Mouse (Mus musculus): ENCODE measurements around the gene Gpalpp1.
A peak's percentile ranks its signal among the peaks of the same experiment; 100 is the strongest.

Gene Gpalpp1

DNA sequence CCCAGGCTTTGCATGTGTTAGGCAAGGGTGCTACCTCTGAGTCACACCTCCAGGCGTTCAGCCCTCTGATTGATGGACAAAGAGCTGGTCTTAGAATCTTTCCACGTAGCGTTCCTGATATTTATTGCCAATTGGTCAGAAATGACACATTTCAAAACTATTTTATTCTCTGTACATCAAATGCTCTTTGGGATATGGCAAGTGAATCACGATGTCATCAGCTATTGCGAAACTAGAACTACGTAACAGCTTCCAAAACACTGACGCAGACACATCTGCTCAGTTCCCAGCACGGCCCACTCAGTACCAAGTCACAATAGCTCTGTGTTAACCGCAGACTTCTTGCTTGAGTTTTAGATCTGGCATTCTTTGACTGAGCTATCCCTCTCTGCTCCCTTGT, 11.0 kb downstream of the Gpalpp1 start:
- no peak for DNase-seq (ENCODE audit: low spot score)

DNA sequence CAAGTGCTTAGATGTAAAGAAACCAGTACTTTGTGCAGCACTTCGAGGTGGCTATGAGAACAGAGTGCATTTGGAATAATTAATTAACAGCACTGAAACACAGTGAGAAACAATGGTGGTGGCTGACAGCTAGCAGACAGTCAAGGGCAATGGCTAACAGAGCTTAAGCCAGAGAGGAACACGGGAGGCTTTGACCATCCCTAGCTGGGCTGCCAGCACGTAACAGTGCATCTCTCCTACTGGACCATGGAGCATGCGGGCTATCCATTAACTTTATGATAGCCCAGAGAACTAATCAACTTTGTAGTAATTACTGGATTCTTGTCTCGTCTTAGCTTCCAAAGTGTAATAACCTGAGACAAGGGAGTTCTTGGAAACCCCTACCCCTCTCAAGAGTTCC, 12.7 kb downstream of the Gpalpp1 start:
- DNase-seq (ENCODE audit: low spot score), result no peak

DNA sequence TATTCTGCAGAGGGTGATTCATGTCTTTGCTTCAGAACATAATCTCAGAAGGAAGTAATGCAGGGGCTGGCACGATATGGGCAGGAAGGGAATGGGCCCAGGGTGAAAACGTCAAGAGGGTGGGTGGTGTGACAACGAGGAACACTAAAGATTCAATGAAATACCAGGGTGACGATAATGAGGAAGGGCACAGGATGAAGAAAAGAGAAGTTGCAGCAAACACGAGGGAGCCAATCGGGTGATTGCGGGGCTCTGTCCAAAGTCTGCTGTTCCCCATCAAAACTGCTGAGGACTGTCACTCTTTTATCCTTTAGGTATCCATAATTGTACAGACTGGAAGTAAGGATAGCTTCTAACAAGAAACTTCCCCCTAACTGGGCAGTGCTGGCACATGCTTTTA, 13.3 kb downstream of the Gpalpp1 start:
- no peak for DNase-seq (ENCODE audit: low spot score)

DNA sequence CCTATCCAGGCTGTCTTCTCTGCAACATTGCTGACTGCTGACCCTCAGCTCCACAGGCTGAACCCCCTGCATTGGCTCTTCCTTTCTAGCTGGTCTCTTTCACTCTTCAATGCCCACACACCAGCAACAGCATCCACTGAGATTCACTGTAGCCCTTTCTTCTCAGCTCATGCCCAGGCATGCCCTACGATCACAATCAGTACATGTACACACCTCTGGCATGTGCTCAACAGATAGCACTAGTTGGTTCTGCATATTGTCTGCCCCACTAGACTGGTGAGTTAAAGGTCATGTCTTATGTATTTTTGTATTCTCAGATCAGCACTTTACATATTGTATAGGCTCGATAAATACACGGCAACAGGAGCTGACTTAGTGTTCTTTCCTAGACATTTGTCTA, 26.4 kb downstream of the Gpalpp1 start:
- DNase-seq (ENCODE audit: low spot score), result no peak

DNA sequence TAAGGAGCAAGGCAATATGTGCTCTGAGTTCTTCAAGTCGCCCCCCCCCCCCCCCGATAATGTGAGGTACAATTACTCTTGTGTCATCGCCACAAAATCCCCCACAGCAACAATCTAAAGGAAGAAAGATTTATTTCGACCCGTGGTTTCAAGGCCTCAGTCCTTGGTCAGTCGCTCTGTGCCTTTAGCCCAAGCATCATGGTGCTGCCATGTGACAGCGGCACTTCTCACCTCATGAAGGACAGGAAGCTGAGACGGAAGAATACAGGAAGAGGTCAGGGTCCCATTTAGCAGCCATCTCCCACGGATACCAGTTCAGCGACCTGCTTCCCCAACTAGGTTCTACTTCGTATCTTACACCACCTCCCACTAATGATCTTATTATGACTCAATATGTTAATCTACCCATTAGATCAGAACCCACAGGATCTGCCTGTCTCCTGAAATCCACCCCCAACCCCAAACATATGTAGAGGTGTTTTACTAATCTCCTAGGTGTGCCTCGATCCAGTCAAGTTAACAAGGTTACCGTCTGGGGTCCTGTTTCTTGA, 28.4 kb downstream of the Gpalpp1 start:
- DNase-seq (ENCODE audit: low spot score), result no peak

DNA sequence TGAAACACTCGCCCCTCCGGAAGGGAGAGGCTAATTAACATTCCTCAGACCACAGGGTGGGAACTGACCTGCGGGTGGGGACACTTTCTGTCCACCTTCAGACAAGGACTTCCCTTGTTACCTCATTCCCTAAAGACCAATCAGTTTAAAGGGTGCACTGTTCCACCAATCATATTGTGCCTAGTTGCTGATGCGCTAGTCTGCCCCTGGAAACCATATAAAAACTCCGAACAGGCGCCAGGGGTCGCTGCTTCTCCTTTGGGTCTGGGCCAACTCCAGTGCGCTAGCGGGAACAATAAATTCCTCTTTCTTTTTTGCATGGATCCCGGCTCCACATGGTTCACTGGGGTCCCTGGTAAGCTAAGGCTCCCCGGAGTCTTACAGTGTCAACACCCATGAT, 29.1 kb downstream of the Gpalpp1 start:
- DNase-seq (ENCODE audit: low spot score), result no peak

DNA sequence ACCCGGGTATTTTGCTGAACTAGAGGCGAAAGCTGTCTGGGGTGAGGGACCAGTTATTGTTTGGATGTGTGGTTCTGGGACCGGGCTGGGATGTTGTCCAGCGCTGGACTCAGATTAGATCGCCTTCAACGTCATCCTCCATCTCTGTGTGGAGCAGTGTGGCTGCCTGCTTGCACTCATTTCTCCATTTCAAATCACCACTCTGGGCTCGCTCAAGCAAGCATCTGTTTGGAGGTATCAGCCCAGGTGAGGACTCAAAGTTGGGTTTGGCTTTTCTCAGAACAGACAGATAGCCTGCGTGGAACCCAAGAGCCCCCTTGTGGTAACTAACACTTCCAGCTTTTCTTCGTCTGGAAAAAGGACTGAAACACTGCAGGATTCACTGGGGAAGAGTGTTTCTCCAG, 33.5 kb downstream of the Gpalpp1 start:
- peak; percentile 25 for DNase-seq (ENCODE audit: low spot score)

DNA sequence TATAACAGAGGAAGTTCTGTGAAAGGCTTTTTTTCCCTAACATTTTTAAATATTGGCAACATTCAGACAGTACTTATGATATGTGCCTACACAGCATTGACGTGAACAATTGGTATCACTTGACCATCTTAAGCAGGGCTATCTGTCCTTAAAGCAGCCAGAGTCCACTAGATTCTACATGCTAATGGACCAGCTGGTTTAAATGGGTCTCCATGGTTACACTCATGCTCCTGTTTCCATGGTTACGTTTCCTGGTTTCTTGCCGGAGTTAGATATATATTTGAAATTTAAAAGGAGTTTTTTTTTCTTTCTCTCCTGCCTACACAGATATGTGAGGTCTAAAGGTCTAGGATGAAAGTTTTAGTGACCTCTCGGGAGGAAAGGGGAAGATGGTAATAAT, 34.0 kb downstream of the Gpalpp1 start:
- DNase-seq (ENCODE audit: low spot score), result no peak

DNA sequence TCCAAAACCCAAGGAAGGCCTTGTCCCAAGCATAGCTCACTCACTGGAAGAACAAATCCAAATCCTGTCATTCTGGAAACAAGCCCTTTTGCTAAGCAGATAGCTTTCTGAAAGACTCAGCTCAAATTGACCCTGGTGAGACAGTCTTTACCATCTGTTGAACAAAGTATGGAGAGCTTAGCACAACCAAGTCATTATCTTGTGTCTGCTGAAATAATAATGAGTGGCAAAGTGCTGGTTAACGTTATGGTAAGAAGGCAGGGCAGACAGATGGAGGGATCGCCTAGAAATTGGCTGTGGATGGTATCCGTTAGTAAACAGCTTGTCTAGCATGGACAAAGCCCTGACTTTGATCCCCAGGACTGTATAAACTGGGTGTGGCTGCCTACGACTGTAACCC, 34.8 kb downstream of the Gpalpp1 start:
- no peak for DNase-seq (ENCODE audit: low spot score)

DNA sequence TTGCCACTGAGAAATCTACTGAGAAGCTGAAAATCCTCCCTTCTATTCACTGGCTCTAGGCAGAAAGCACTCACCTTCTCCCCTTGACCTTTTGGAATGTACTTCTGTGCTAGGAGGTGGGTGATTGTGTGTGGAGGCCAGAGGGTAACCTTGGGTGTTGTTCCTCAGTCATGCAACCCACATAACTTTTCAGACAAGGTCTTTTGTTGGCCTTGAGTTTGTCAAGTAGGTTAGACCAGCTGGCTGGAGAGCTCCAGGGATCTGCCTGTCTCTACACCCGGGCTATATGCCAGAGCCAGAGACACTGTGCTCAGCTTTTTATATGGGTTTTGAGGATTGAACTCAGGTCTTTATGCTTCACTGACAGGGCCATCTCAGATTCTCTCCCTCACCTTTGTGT, 36.4 kb downstream of the Gpalpp1 start:
- no peak for DNase-seq (ENCODE audit: low spot score)

DNA sequence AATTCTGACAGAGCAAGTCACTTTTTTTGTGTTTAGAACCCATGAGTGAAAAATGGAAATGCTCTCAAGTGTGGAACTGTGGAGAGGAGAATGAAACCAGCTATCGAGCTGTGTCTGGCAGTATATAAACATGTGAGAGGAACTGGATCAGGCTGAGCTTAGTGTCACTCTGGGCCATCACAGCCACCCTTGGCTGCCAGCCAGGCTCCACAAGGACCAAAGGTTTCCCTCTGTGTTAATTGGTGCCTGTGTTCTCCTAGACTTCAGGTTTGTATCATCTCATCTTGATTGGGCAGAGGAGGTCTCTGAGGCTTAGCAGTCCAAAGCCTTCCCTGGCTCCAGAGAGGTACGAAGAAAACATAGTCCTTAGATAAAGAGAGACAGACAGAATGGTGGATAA, 37.9 kb downstream of the Gpalpp1 start:
- DNase-seq (ENCODE audit: low spot score), result no peak

DNA sequence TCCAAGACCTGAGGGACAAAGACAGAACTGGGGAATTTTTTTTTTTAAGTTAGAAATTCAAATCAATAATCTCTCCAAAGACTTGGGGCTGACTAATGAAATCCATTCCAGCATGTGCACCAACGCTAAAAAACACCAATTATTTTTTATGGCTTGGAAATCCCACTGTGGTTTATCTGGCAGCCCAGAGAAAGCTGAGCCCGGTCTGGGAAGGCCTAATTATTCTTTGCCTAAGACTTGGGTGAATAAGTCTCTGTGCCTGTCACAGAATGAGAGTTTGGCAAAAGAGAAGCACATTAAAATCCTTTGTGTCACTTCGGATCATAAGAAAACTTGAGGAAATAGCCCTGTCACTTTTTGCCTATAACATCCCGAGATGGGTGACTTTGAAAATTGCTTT, 41.3 kb downstream of the Gpalpp1 start:
- DNase-seq (ENCODE audit: low spot score), result no peak

DNA sequence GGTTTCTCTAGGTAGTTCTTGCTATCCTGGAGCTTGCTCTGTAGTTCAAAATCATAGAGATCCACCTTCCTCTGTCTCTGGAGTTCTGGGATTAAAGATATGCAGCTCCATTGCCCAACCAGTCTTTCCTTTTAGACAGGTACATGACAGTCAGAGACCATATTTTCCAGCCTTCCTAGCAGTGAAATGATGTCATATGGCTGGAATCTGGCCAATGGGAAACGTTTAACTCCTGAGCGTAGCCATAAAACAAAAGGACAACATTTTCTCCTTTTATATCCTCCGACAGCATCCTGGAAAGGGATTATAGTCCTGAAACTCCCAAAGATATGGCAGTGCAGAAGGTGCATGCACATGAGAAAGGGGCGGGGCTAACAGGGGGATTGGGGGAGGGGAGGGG, 42.3 kb downstream of the Gpalpp1 start:
- DNase-seq (ENCODE audit: low spot score), result no peak

DNA sequence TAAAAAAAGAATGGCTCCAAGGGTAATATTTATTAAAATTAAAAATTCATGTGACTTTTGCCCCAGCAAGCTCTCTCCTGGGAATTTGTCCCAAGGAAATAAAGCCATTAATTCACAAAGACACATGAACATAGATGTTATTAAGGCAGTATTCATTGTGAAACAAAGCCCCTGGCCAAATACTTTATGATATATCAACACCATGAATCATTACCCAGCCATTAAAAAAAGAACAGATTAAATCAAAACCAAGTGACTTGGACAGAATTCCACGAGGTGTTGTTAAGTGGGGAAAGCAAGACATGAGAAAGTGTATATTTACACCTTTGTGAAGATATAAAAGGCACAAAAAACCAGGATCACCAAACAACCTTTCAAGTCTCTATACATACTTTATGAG, 43.3 kb downstream of the Gpalpp1 start:
- DNase-seq (ENCODE audit: low spot score), result no peak

DNA sequence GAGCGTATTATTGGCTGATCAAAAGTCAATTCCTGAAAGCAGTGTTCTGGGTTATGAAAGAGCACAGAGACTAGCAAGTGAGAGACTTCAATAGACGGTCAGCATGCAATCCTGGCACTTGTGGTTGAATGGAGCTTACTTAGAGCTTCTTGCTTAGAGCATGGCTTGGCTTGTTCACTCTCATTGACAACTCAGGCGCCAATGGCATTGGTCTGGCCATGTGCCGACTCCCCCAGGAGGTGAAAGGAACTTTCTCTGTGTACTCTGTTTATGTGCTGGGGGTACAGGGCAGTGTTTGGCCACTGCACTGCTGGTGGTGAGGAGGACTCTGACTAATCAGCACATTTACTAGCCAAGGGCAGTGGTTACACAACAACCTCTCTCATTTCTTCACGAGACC, 51.1 kb downstream of the Gpalpp1 start:
- DNase-seq (ENCODE audit: low spot score), result no peak

DNA sequence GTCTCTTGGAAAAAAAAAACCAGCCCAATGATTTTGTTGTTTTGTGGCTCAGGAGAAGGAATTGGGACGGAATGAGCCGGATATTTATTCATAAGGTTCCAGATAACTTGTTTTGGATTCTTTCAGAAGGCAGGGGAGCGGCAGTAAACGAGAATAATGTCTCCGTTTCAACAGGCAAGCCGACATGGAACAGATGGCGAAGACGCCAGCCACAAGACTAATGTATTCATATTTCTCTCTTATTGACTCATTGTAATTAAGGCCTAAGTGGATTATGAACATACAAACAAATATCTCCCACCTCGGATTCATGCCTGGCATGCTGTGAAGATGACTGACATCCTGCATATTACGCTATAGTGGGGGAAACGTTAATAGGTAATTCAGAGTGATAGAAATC, 56.8 kb downstream of the Gpalpp1 start:
- DNase-seq (ENCODE audit: low spot score), result no peak

DNA sequence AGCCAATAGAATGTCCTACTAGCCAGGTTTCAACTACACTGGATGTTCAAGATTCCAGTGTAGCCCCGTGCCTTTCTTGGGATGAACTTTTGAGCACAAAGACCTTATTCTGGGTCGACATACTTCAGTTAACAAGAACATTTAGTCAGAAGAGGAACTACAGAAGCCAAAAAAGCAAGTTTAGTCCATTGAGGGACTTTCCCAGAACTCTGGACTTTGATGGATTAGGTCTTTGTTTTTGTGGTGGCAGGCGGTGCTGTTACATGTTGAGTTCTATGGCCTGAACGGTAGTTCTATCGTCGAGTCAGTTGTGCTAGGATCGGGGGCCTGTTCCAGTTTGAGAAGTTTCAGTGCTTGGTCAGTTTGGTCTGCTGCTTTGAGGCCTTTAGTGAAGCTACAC, 58.6 kb downstream of the Gpalpp1 start:
- DNase-seq (ENCODE audit: low spot score), result no peak

DNA sequence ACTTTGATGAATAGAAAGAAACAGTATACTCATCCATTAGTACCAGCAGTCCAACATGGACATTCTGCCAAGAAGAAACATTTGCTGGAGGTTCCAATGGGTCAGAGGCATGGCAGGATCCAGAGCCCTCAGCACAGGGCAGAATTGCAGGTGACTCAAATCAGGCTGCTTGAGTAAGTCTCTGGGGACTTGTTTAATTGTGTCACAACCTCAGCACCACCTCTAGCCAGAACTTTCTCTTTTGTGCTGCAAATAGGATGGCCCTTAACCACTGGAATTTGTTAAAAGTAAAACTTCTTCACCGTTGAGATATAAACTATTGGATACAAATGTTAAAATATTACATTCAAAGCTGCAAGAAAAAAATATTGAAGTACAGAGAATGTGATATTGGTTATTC, 64.8 kb downstream of the Gpalpp1 start:
- DNase-seq (ENCODE audit: low spot score), result no peak

DNA sequence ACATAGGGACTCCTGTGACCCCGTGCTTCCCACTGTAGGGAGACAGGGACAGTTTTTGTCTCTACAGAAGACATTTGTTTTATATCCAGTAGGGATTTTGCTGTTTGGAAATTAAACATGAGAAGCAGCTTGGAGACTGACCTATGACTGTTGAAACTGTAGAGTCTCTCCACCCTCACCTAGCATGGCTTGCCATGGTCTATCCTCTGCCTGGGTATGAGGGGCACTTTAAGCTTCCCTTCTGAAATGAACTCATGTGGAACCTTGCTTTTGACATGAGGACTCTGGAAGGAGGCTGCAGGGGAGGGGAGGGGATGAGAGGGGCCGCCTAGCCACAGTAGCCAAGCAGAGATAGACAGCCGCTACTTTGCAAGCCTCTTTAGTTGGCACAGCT, 66.4 kb downstream of the Gpalpp1 start:
- no peak for DNase-seq (ENCODE audit: low spot score)

DNA sequence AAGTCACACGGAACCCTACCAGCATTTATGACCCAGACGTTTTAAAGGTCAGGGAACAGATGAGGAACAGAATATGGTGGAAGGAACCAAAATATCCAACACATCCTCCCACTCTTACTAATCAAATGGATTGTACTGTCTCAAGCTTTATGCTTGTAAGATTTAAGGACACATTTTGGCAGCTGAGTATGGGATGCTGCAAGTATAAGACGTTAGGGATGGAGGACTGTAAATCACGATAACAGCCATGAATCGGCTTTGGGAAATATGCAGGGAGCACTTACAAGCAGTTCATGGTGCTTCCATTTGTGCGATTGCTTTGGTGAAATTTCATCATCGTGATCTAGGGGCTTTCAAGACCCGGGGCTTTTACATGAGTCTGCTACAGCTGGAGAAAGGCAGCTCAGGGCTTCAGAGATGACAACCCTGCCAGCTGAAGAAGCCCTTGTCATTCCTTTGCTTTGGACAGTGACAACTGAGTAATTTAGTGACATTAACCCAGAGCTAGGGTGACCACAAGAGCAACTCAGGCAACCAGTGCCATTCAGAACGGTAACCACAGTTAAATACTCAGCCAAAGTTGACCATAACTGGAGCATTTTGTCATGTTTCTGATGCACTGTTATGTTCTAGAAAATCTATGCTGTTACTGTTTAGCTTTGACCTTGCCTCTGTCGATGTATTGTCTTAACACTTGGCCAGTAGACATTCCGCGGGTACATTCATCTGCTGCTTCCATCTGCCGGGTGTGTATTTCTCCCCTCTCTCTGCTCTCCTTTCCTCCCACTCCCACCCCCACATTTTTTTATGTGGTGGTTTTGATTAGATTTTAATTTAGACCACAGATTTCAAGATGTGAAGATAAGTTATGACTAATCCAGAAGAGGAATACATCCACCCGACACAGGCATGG, 67.1 kb downstream of the Gpalpp1 start:
- DNase-seq (ENCODE audit: low spot score), result no peak
